Mouse (Mus musculus) hindbrain, embryonic 16.5 days (tissue): ENCODE measurements around the gene Ngfr. TPM values are rescaled to one million over a fixed set of nuclear protein-coding genes. Genes with fewer than 3 reads are reported as not detected.

Source experiments
- ATAC-seq: fragments of 200-750 bp; cut with Nextera tagmentation; 2 replicates; pipeline ENCODE4 v1.8.0; 2017; ENCODE audit warnings: moderate TSS enrichment, moderate library complexity
- H3K27ac ChIP-seq: fragments of 300-500 bp; sonication (generic); 2 replicates; pipeline ENCODE4 v1.5.1; 2014; ENCODE audit warnings: low read depth, mild to moderate bottlenecking, control low read depth, low read length, moderate library complexity
- H3K27me3 ChIP-seq: fragments of 300-500 bp; sonication (generic); replicated peaks from 2 replicates; pipeline ENCODE4 v1.6.1; 2014; ENCODE audit warnings: low read length; ENCODE audit not compliant: control insufficient read depth, insufficient read depth
- H3K36me3 ChIP-seq: fragments of 300-500 bp; sonication (generic); 2 replicates; pipeline ENCODE4 v1.6.1; 2014; ENCODE audit warnings: mild to moderate bottlenecking, low read length, moderate library complexity, mixed read lengths; ENCODE audit not compliant: control insufficient read depth, insufficient read depth
- H3K4me1 ChIP-seq: fragments of 300-500 bp; sonication (generic); 2 replicates; pipeline ENCODE4 v1.6.1; 2014; ENCODE audit warnings: low read depth, low read length; ENCODE audit not compliant: control insufficient read depth, insufficient read depth
- H3K4me2 ChIP-seq: fragments of 300-500 bp; sonication (generic); 2 replicates; pipeline ENCODE4 v1.6.1; 2014; ENCODE audit warnings: mild to moderate bottlenecking, low read length, control low read depth, moderate library complexity
- H3K4me3 ChIP-seq: fragments of 300-500 bp; sonication (generic); 2 replicates; pipeline ENCODE4 v1.5.1; 2014; ENCODE audit warnings: mild to moderate bottlenecking, low read length, control low read depth, moderate library complexity
- H3K9ac ChIP-seq: fragments of 300-500 bp; sonication (generic); 2 replicates; pipeline ENCODE4 v1.6.1; 2014; ENCODE audit warnings: low read depth, mild to moderate bottlenecking, control low read depth, low read length, moderate library complexity
- H3K9me3 ChIP-seq: fragments of 300-500 bp; sonication (generic); 2 replicates; pipeline ENCODE4 v1.6.1; 2014; ENCODE audit warnings: mild to moderate bottlenecking, low read length, moderate library complexity; ENCODE audit not compliant: control insufficient read depth
- WGBS: fragments of 180-500 bp; shearing (Covaris S2); extraction: QIAGEN DNeasy Blood & Tissue Kit; methylation state at CpG from one replicate; pipeline ENCODE4 v1.1.7; 2014; 5-methylcytosine and 5-hydroxymethylcytosine counted together
- polyA plus RNA-seq: library from polyadenylated mRNA; unstranded; fragments of >200 nt; fragmentation: Nextera tagmentation; extraction: Ambion mirVana; gene quantifications from 2 replicates; pipeline ENCODE4 v1.2.1, GENCODE M21; 2015

Ngfr gene
- polyA plus RNA-seq, 1 experiment from 2014 or later = 41.7 TPM

DNA sequence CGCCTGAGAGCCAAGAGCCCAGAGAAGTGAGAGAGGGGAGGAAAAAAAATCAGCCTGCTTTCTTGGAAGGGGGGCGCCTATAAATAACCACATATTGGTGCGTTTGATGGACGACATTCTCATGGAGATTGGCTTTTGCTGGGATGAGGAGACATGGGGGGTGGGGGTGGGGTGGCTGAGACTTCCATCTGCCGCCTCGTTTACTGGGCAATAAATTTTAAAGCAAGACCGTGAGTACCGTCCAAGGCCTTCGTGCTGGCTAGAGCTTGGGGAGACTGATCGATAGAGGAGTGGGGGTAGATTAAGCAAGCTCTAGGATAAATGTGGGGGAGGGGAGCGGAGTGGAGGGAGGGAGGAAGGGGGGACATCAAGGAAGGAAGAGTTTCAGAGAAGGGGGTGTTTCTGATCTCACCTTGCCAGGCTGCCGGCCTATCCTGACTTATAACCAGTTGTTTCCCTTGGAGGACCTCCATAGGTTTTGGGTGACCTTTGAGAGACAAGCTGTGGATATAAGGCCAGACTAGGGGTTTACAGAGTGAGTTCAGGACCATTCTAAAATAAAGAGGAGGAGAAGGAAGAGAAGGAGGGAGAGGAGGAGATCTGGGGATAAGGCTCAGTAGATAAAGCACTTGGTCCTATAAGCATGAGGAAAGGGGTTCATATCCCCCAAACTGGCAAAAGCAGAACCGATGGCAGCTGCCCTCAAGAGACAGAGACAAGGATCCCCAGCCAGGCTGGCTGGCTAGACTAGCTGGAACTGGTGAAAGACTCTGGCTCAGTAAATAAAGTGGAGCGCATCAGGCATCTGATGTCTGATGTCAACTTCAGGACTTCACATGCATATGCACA is 10.9 kb upstream of the Ngfr start:
- peaks cover 21% of the 10 kb centered on the region for H3K4me1 ChIP-seq
- H3K27ac ChIP-seq = no peak overlapping the region
- 25% methylated on average over 14 of the region's 14 CpGs for WGBS
- peak overlapping the region; percentile 13 for H3K4me2 ChIP-seq
- H3K9me3 ChIP-seq = no peaks in the 10 kb centered on the region
- ATAC-seq = no peak
- no peak overlapping the region for H3K4me3 ChIP-seq
- H3K9ac ChIP-seq = no peak overlapping the region
- no peaks in the 10 kb centered on the region for H3K27me3 ChIP-seq
- H3K36me3 ChIP-seq = no peaks in the 10 kb centered on the region

DNA sequence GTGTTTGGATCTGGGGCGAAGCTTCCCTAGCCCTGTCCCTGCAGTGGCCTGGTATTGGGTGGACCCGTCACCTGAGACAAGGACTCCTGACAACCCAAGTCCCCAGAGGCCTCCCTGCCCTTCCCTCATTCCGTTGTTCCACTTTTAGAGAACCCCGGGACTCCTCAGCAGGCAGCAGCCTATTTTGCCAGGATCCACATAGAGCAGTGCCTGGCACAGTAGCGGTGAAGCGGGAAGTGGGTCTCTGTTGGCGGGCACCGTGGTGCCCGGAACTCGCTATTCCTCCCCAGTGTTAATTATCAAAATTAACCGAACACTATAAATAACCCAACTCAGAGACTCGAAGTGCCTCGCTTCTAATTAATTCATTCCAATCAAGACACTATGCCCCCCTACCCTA is 10.2 kb upstream of the Ngfr start:
- Histone ChIP-seq H3K27ac (no peak overlapping the region), H3K9ac (no peak overlapping the region), H3K4me2 (peak overlapping the region; percentile 13), H3K27me3 (no peaks in the 10 kb centered on the region), H3K4me3 (no peak overlapping the region), H3K4me1 (peaks cover 21% of the 10 kb centered on the region), H3K9me3 (no peaks in the 10 kb centered on the region), H3K36me3 (no peaks in the 10 kb centered on the region)
- WGBS = 19% methylated on average over 13 of the region's 13 CpGs
- ATAC-seq = peak; percentile 35; the same call in 1 of the 2 replicates

DNA sequence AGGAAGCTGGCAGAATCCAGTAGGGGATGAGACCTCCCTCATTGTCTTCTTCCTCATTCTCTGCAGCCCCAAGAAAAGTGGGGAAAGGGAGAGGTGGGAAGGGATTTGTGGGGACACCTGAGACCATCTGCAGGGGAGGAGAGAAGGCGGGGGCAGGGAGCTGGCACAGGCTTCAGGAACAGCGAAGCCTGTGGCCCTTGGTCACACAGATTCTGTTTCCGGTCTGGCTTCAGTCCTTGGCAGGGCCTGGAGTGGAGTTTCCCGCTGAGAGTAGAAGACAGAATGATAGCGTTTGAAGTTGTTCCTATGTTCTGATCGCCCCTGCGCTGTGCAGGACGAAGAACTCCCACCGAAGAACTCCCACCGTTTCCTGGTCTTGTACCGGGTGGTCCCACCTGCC is 9.2 kb upstream of the Ngfr start:
- no peaks in the 10 kb centered on the region for H3K9me3 ChIP-seq
- no peak overlapping the region for H3K9ac ChIP-seq
- H3K4me3 ChIP-seq = no peak overlapping the region
- no peak for ATAC-seq
- WGBS = 35% methylated on average over 11 of the region's 11 CpGs
- H3K27ac ChIP-seq = no peak overlapping the region; the same call in 1 of the 2 replicates
- H3K4me1 ChIP-seq = peaks cover 21% of the 10 kb centered on the region
- no peak overlapping the region for H3K4me2 ChIP-seq
- H3K36me3 ChIP-seq = no peaks in the 10 kb centered on the region
- no peaks in the 10 kb centered on the region for H3K27me3 ChIP-seq

DNA sequence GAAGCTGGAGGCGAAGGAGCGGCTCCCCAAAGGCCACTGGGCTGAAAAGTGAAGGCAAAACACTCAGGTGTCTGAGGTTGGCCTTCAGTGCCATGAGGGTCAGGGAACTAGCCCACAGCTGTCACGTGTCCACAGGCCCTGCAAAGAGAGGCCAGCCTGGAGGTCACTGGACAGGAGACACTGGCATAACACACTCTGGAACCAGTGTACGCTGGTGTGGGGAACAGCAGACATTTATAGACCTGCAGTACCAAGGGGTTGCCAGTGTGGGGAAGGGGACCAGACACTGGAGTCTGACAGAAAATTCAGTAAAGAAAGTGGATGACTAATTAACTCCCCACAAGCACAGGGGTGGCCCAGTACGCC is 8.6 kb upstream of the Ngfr start:
- H3K27ac ChIP-seq = peak overlapping the region; percentile 37; the same call in 1 of the 2 replicates
- no peaks in the 10 kb centered on the region for H3K36me3 ChIP-seq
- no peak overlapping the region for H3K4me3 ChIP-seq
- no peak overlapping the region for H3K4me2 ChIP-seq
- no peak overlapping the region for H3K9ac ChIP-seq
- H3K9me3 ChIP-seq = no peaks in the 10 kb centered on the region
- WGBS = 31% methylated on average over 5 of the region's 5 CpGs
- peaks cover 21% of the 10 kb centered on the region for H3K4me1 ChIP-seq
- H3K27me3 ChIP-seq = no peaks in the 10 kb centered on the region
- peak; percentile 27; the same call in 1 of the 2 replicates for ATAC-seq

DNA sequence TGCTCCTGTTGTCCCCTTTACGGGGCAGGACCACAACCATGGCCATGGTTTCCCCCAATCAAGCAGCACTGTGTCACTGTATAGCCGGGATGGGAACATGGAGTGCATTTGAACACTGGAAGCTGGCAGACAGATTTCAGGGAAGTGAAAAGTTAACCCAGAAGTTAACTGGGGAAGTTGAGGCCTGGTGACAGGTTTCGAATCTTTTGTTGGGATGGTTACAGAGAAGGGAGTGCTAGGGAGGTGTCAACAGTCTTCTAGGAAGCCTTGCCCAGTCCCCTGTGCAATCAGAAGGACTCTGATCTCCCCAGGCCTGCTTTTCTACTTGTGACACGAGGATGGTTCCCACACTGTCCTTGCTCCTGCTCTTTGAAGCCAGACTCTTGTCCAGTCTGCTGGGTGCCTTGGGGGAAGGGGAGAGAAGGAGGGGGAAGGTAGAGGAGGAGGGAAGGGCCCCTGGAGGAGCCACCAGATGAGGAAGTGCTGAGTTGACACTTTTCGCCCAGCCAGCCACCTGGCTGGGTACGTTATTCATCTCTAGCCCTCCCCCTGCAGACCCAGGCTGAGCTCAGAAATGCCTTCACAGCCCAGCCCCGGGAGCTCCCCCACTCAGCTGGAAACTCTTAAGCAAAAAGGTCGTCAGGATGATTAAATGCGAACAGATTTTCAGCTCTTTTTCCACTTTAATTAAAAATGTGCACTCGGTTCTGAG is 8.1 kb upstream of the Ngfr start:
- no peak overlapping the region for H3K4me3 ChIP-seq
- ATAC-seq = peak; percentile 50
- H3K9me3 ChIP-seq = no peaks in the 10 kb centered on the region
- no peak overlapping the region for H3K27ac ChIP-seq
- no peaks in the 10 kb centered on the region for H3K27me3 ChIP-seq
- peaks cover 21% of the 10 kb centered on the region for H3K4me1 ChIP-seq
- WGBS = 19% methylated on average over 10 of the region's 10 CpGs
- no peak overlapping the region for H3K9ac ChIP-seq
- no peak overlapping the region for H3K4me2 ChIP-seq
- H3K36me3 ChIP-seq = no peaks in the 10 kb centered on the region

DNA sequence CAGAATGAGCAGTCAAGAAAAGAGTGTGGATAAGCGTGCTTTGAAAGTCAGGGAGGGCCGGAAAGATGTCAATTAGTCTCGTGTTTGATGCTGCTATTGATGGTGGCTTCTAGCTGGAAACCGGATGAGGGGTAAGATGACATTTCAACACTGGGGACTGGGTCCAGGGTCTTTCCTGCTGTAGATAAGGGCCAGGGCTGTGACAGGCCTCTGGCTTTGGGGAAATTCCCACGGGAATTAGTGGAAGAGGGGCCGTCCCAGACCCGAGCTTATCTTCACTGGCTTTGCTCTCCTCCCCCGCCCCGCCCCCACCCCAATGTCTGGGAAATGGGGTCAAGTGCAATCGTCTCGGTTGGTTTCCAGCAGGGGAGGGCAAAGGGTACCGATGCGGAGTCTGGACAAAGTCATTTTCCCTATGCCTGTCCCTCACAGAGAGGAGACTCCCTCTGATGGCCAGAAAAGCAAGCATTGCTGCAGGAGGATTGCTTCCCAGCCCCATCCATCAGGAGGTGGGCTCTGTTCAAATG is 7.2 kb upstream of the Ngfr start:
- no peak for ATAC-seq
- no peaks in the 10 kb centered on the region for H3K27me3 ChIP-seq
- H3K9me3 ChIP-seq = no peaks in the 10 kb centered on the region
- H3K4me3 ChIP-seq = no peak overlapping the region
- H3K4me1 ChIP-seq = peaks cover 21% of the 10 kb centered on the region
- no peak overlapping the region for H3K9ac ChIP-seq
- H3K27ac ChIP-seq = no peak overlapping the region
- no peak overlapping the region for H3K4me2 ChIP-seq
- H3K36me3 ChIP-seq = no peaks in the 10 kb centered on the region
- WGBS = 24% methylated on average over 13 of the region's 13 CpGs

DNA sequence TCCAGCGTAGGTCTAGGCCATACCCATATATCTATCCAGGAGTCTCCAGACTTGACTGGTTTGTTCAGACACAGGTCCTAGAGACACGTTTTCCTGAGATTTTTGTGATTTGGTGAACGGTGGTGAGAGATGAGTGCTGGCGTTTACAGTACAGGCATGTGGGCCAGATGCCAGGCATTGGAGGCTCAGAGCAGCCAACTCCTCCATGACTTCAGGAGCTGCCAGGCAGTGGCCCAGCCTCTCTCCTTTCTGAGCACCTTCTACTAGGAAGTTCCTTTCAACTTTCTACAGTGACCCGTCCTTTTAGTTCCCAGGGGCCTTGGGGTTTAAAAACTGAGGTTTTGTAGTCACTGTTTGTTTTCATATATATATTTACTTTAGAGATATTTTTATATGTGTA is 6.0 kb upstream of the Ngfr start:
- Histone ChIP-seq H3K27ac (no peak overlapping the region), H3K9ac (no peak overlapping the region), H3K9me3 (no peaks in the 10 kb centered on the region), H3K4me2 (no peak overlapping the region), H3K36me3 (no peaks in the 10 kb centered on the region), H3K4me3 (no peak overlapping the region), H3K27me3 (no peaks in the 10 kb centered on the region), H3K4me1 (peaks cover 21% of the 10 kb centered on the region)
- ATAC-seq = no peak
- 78% methylated on average over 5 of the region's 5 CpGs for WGBS

DNA sequence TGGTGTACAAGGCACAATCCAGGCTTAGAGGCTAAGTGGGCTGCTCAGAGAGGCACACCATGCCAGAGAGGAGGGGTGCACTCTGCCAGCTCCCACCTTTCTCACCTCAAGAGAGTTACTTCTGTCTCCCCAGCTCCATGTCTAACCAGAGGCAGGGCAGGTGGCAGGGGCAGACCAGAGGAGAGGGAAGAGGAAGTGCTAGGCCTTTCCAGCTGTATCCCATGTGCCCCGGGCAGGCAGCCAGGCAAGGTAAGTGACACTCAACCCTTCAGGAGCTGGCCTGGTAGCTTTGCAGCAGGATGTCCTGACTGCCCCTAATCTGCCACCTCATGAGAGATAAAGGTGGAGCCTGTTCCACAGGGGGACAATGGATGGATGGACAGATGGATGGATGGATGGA is 5.2 kb upstream of the Ngfr start:
- Histone ChIP-seq H3K4me3 (no peak overlapping the region), H3K9ac (no peak overlapping the region), H3K27me3 (peaks cover 2% of the 10 kb centered on the region; the same call in 1 of the 2 replicates), H3K27ac (no peak overlapping the region), H3K36me3 (no peaks in the 10 kb centered on the region), H3K4me1 (peaks cover 18% of the 10 kb centered on the region), H3K9me3 (no peaks in the 10 kb centered on the region), H3K4me2 (no peak overlapping the region)
- WGBS = 80% methylated on average over 1 of the region's 1 CpGs
- no peak for ATAC-seq

DNA sequence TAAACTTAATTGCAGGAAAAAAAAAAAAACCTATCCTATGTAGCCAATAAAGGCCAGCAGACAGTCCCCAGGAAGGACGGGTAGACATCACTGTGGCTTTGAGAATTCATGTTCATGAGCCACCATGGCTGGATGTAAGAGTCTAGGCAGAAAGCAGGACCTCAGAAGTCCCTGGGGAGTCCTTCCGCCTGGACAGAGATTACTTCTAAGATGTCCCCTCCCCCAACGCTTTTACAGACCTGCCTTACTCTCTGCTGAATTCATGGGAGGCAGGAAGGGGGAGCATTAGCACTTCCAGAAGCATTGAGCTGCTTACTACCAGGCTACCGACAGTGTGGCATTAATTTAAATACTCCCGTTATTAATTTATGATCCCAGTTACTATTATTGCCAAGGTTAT is 1.7 kb upstream of the Ngfr start:
- Histone ChIP-seq H3K9me3 (no peaks in the 10 kb centered on the region), H3K4me2 (no peak overlapping the region), H3K36me3 (no peaks in the 10 kb centered on the region), H3K27ac (no peak overlapping the region), H3K27me3 (peaks cover 5% of the 10 kb centered on the region), H3K4me3 (no peak overlapping the region), H3K9ac (no peak overlapping the region), H3K4me1 (peaks cover 26% of the 10 kb centered on the region)
- ATAC-seq = no peak
- 35% methylated on average over 5 of the region's 5 CpGs for WGBS
